Mouse (Mus musculus): Measurements from ENCODE around the gene Atp8b2.
A peak's percentile ranks its signal among the peaks of the same experiment; 100 is the strongest.

The Atp8b2 gene

DNA sequence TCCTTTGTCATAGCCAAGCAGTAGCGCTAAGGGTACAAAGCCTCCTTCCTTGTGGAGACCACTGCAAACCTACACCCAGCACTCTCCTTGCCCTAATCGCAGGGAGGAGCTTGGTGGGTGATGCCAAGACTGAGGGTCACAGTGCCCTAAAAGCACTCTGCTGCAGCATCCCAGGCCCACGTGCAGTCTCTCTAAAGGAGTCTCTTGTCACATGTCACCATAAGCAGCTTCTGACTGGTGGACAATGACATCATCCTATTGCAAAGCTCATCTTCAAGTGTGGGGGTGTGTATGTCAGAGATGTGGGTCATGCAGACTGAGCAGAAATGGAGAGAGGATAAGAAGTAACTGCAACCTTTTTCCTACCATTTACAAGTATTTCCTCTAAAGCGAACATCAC is 3.9 kb downstream of the Atp8b2 start:
- DNase-seq (ENCODE audit: low spot score) = peak; percentile 40

DNA sequence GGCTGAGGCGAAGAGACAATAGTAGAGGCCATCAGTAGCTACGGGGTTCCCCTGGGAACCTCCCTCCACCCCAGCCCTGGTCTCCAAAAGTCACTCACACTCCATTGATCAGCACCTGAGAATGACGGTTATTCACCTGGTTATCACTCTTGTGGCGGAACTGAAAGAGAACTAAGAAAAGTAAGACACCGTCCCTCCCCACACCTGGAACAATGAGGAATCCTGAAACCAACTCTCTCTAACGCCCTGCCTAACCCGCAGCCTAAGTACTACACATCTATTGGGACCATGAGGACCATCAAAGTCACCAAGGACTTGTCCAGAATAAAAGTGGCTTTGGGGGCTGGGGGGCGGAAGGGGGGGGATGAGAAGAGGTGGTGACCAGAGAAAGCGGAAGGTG is 5.4 kb downstream of the Atp8b2 start:
- DNase-seq (ENCODE audit: low spot score) = no peak

DNA sequence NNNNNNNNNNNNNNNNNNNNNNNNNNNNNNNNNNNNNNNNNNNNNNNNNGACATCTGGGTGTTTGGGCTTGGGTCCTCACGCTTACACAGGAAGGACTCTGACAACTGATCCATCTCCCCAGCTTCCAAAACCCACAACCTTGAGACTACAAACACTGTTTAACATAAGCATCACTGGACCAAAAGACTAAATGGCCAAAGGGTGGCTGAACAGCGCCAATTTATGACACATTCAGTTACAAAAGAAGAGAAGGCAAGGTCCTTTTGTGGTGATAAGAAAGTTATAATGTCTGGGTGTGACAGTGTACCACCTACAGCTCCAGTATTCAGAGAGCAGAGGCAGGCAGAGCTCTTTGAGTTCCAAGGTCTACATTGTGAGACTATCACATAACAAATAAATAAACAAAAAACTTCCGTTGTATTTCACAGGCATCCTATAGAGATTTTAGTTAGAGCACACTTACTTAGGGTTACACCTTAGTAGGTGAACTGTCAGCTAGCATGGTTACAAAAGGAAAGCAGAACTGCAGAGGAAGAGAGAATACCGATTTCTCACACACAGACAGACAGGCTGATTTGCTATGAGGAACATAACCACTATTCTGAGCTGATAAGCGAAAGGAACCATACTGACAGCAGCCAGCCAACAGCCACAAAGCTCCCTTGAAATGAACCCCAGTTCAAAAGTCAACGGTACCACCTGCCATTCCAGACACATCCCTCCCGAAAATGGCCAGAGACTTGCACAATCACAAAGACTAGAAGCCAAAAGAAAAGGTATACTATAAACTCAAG is 6.9 kb downstream of the Atp8b2 start:
- no peak for DNase-seq (ENCODE audit: low spot score)

DNA sequence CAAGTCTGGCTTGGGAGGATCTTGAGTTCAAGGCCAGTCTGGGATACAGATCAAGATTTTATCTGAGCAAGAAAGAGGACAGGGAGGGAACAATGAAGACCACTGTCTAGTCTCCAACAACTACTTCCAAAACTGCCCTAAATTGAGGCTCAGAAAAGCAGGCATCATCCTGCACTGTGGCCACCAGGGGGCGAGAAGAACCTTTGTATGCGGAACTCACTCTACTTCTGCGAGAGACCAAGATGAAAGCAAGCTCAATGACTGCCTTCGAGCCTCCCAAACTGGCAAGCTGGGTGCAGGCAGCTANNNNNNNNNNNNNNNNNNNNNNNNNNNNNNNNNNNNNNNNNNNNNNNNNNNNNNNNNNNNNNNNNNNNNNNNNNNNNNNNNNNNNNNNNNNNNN is 9.9 kb downstream of the Atp8b2 start:
- peak; percentile 56 for DNase-seq (ENCODE audit: low spot score)

DNA sequence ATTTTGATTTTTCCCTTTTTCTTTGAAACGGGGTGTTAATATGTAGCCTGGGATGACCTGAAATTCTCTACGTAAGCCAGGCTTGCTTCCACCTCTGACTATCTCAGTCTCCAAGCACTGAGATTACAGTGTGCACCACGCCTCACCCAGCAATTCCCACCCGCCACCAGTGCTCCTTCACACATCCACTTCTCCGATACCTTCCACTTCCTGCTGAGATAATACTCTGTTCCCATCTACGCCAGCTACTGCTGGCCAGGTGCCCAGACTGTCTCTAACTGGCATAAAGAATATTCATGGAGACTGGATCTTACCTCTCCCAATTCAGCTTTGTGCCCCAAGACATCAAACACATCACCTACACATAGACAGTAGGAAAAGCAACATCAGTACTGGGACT is 14.7 kb downstream of the Atp8b2 start:
- no peak for DNase-seq (ENCODE audit: low spot score)

DNA sequence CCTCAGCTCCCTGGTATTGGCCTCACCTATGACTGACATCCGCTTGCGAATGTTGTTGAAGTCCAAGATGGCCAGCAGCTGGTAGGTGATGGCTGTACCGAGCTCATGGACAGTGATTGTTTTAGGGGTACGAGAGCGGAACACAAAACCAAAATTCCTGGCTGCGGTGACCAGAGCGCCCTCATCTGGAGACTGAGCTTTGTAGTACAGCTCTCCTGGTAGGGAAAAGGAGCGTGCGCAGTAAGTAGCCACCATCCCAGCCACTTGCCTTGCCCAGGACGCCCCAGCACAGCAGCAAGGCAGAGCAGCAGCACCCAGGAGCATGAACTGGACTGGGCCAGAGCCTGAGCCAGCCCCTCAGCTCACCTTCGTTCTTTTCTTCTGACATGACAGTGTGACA is 15.3 kb downstream of the Atp8b2 start:
- DNase-seq (ENCODE audit: low spot score) = no peak

DNA sequence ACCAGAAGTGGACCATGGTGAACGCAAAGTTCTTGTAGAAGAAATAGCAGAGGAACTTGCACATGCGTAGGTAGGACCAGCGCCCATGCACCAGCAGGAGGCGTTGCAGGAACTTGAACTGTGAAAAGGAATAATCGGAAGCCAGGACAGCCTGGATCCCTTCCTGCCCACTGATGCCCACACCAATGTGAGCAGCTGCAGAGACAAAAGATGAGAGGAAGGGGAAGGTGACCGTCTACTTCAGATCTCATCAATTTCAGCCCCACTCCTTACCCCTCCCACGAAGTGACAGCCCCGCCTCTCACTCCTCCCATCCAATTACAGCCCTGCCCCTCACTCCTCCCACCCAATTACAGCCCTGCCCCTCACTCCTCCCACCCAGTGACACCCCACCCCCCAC is 18.3 kb downstream of the Atp8b2 start:
- DNase-seq (ENCODE audit: low spot score) = no peak

GRCm38 (mm10) chr3:89942894-89943293 is 20.4 kb downstream of the Atp8b2 start:
- DNase-seq (ENCODE audit: low spot score) = peak; percentile 55

DNA sequence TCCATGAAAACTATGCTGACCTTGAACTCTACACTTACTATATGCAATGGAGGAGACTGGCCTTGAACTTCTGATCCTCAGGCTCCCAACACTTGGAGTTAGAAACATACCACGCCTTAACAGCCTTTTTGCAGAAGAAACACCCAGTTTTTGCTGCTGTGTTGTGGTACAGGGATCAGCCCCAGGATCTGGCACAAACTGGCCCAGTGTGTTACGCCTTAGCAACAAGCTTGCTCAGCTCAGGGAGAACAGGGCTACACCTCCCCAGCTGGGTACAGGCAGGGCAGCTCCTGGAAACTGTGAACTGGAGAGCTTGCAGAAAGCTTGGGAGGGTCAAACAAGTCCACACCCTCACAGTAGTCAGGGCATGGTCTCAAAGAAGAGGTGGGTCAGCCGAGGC is 26.8 kb downstream of the Atp8b2 start:
- DNase-seq (ENCODE audit: low spot score) = no peak

- no peak for DNase-seq (ENCODE audit: low spot score)
Observed at GRCm38 (mm10) chr3:89932925-89933324, 30.4 kb downstream of the Atp8b2 start.

DNA sequence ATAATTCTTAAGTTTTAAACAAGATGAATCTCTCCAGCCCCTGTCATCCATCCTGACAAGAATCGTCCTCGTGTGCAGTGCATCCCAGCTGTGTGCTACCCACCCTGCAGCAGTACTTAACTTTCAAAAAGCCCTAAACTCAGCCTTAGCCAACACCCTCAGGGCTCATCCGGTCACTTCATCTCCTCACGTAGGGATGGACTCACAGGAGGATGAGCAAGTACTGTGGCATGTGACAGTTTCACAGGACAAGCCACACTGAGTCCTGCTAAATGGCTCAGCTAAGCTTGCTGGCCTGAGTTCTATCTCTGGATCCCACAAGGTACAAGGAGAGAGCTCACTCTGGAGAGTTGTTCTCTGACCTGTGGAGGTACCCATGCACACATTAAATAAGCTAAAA is 34.4 kb downstream of the Atp8b2 start:
- DNase-seq (ENCODE audit: low spot score) = no peak

GRCm38 (mm10) chr3:89926440-89926839 is 36.9 kb downstream of the Atp8b2 start:
- no peak for DNase-seq (ENCODE audit: low spot score)

DNA sequence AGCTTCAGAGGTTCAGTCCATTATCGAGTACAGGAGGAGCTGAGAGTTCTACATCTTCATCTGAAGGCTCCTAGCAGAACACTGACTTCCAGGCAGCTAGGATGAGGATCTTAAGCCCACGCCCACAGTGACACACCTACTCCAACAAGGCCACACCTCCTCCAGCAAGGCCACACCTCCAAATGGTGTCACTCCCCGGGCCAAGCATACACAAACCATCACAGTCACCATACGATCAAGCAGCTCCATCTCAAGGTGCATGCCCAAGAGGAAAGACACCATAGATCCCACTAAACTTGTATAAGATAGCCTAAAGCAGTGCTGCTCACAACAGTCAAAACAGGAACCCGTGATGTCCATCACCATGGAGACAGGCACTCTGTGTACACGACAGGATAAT is 42.6 kb downstream of the Atp8b2 start:
- no peak for DNase-seq (ENCODE audit: low spot score)

GRCm38 (mm10) chr3:89917408-89917807 is 45.9 kb downstream of the Atp8b2 start:
- no peak for DNase-seq (ENCODE audit: low spot score)

DNA sequence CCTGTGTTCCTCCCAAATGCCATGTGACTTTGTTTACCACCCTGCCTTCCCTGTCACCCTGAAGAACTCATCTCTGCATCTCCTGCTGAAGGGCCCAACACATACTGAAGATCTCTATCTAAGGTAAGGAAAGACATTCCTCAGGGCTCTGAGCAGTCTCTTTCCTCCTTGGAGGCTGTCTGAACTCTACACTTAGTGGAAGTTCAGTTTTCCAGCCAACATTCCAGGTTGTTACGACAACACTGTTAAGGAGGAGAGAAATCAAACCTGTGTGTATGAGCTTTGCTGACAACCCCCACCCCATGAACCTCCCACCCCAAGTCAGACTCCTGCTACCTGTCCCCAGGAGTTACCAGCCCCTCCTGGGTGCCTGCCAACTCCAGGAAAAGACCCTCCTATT is 46.7 kb downstream of the Atp8b2 start:
- DNase-seq (ENCODE audit: low spot score) = no peak

- no peak for DNase-seq (ENCODE audit: low spot score)
Observed at GRCm38 (mm10) chr3:89914700-89915099, 48.6 kb downstream of the Atp8b2 start.

DNA sequence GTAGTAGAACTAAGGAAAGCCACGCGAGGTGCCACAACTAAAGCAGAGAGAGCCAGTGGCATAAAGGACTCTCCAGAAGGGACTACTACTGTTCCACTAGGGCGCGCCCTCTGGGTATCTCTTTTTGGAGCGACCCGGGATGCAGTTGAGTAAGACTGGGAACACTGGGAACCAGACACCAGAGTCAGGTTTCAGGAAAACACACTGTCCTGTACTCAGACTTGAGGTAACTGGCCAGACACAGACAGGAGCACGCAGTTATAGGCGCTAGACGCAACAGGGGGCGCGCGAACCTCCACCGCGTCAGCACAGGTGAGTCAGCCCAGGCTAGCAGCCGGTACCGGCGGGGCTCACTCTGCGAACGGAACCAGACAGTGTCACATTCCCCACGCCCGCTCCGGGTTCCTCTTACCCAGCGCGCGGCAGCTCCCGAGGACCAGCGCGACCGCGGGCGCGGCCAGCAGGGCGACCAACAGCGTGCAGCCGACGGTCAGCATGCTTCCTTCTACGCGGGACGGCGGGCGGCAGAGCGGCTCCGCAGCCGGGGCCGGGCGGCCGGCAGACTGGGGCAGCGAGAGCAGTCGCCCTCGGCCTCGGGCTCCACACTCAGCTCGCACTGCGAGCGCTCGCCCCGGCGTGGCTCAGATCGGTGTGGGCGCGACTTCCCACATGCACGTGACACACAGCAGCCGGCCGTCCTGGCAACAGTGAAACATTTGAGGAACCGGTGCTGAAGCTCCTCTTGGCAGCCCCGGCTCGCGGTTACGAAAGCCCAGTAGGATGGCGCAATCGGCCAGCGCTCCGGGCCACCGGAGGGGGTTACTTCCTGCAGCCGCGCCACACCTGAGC is 50.5 kb downstream of the Atp8b2 start, which contains the start of gene Il6ra:
Il6ra (minus strand) TSS at position 654 of the 849 bp plus-strand sequence.
- peak; percentile 87 for DNase-seq (ENCODE audit: low spot score)

- no peak for DNase-seq (ENCODE audit: low spot score)
Observed at GRCm38 (mm10) chr3:89912108-89912542, 51.2 kb downstream of the Atp8b2 start.

DNA sequence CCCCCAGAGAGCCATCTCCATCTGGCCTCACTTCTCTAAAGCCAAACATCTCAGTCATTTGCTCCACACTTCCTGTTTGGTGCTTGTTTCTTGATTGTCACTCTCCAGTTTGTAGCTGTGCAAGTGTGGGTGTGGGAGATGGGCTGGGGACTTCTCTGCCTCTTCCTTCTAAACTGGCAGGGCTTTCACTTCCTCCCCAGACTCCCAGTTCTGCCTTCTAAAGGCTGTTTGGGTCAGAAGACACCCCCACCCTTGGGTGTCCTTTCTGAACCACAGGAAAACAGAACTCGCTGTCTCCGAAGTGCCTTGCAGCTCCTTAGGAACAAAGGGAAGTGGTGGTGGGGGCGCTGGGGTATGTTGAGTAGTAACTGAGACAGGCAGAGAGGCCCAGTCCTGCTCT is 52.1 kb downstream of the Atp8b2 start:
- no peak for DNase-seq (ENCODE audit: low spot score)

DNA sequence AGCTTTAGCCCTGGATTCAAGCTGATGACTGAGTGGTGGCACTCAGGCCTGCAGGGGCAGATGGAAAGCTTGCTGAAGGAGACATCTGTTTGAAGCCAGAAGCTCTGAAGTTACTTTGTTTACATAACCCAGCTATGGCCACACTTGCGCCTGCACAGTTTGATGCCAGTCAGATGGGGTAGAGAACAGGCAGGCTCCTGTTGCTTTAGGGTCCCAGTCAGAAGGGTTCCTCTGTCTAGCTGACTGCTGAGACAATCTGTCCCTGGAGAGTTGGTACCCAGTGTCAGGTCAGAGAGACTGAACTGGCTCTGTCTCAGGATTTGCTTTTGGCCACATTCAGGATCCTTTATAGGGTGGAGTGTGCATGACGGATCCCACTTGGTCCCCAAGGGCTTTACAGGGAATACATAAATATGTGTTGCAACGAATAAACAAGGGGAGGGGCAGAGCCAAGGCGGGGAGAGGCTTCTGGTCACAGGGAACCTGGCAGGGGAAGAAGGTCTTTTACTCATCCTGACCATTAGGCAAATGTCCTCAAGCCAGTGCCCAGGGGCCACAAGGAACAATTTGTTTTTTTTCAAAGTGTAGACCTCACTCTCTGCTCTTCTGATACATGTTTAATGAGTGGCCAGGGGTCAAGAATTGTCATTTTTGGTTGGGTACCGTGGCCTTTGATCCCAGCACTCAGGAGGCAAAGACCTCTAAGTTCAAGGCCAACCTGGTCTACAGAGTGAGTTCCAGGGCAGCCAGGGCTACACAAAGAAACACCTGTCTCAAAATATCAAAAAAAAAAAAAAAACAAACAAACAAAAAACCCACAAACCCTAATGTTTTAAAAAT is 53.4 kb downstream of the Atp8b2 start:
- DNase-seq (ENCODE audit: low spot score) = no peak

DNA sequence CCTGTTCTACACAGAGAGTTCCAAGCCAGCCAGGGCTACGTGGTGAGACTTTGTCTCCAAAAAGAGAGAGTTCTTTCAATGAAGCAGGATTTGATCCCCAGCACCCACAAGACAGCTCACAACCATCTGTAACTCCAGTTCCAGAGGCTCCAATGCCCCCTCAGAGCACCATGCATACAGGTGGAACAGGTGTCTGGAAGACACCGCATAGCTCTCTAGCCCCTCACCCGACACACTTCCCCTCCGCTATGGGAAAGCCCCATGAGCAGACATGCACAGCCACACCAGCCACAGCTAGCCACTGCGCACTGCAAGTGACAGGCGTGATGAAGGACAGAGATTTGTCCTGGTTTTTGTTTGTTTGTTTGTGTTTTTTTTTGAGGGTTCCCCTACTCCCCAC is 54.5 kb downstream of the Atp8b2 start:
- no peak for DNase-seq (ENCODE audit: low spot score)

DNA sequence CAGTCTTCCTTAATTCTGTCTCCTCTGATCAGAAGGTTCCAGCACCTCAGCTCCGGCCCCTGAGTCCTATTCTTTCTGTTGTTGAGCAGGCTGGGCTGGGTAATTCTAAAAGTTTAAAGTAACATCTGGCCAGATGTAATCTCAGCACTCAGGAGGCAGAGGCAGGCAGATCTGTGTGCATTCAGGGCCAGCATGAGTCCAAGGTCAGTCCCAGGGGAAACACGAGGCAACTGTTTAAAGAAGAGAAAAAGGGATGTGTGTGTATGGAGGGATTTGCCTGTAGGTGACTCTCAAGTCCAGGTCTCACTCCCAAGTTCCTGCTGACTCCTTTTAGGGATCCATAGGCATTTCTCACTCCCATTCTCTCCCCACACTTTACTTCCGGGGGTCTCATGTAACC is 55.5 kb downstream of the Atp8b2 start:
- DNase-seq (ENCODE audit: low spot score) = no peak
